Mouse (Mus musculus): ENCODE measurements around the gene Slco2a1. TPM values are rescaled to one million over a fixed set of nuclear protein-coding genes. Genes with fewer than 3 reads are reported as not detected.

Gene Slco2a1
- polyA plus RNA-seq, 1 experiment from 2014 or later: 0.44 TPM

GRCm38 (mm10) chr9:102972393-102973050 lies 16.0 kb upstream of the Slco2a1 start:
- no peaks in the 10 kb centered on the region for H3K9me3 ChIP-seq

GRCm38 (mm10) chr9:102975887-102976286 lies 12.6 kb upstream of the Slco2a1 start:
- H3K27ac ChIP-seq: no peak overlapping the region
- peaks cover 27% of the 10 kb centered on the region for H3K4me1 ChIP-seq (replicated peaks)
- H3K4me3 ChIP-seq: no peak overlapping the region
- 86% methylated on average over 2 of the region's 2 CpGs for WGBS
- no peaks in the 10 kb centered on the region for H3K36me3 ChIP-seq
- no peaks in the 10 kb centered on the region for H3K9me3 ChIP-seq
- 0 out of 2 replicates have a peak, but pooled peaks cover under 1% of the 10 kb centered on the region for H3K27me3 ChIP-seq (ENCODE audit: insufficient read depth, poor library complexity, severe bottlenecking)
- DNase-seq (ENCODE audit: low spot score): no peak

More at GRCm38 (mm10) chr9:102972393-102973050, 16.0 kb upstream of the Slco2a1 start:
- no peak for DNase-seq (ENCODE audit: low spot score)
- WGBS: 87% methylated on average over 2 of the region's 2 CpGs
- H3K36me3 ChIP-seq: no peaks in the 10 kb centered on the region
- H3K27ac ChIP-seq: no peak overlapping the region
- no peaks in the 10 kb centered on the region for H3K27me3 ChIP-seq (ENCODE audit: insufficient read depth, poor library complexity, severe bottlenecking)
- H3K4me3 ChIP-seq: no peak overlapping the region
- H3K4me1 ChIP-seq (replicated peaks): peaks cover 18% of the 10 kb centered on the region

- no peak overlapping the region for H3K27ac ChIP-seq
- DNase-seq (ENCODE audit: low spot score): no peak
- no peaks in the 10 kb centered on the region for H3K9me3 ChIP-seq
- H3K27me3 ChIP-seq (ENCODE audit: insufficient read depth, poor library complexity, severe bottlenecking): 0 out of 2 replicates have a peak, but pooled peaks cover 3% of the 10 kb centered on the region
- no peak overlapping the region for H3K4me3 ChIP-seq
- H3K36me3 ChIP-seq: no peaks in the 10 kb centered on the region
- H3K4me1 ChIP-seq (replicated peaks): peaks cover 27% of the 10 kb centered on the region
- 86% methylated on average over 1 of the region's 1 CpGs for WGBS
These were observed 11.4 kb upstream of the Slco2a1 start for GRCm38 (mm10) chr9:102977090-102977489.

DNA sequence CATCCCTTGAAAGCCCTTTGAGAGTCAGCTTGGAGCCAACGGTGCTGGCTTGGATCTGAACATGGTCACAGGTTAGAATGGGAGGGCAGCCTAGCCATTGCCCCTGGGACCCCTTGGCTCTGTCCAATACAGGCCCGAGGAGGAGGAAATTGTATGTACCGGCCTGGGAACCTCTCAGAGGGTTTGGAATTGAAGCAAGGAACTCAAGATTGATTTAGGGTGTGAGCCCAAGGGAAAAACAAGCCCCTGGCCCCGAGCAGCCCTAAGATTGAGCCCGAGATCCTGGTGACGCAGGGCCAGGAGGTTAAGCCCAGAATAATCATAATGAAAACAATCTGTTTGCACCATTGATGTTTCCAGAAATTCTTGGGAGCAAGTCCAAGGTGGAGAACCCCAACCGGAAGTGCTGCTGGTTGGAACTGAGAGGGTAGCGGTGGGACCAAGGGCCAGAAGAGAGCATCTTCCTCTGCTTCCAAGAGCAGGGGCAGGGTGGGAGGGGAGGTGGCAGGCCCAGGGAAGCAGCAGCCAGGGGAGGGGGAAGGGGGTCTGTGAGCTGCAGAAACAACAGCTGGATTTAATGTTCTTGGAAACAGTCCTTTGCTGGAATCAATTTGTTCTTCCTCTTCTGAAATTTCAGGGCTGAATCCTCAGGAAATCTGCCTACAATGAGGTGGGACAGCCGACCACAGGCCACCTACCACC lies 10.6 kb upstream of the Slco2a1 start:
- DNase-seq (ENCODE audit: low spot score): peak; percentile 27
- H3K4me3 ChIP-seq: no peak overlapping the region
- H3K36me3 ChIP-seq: no peaks in the 10 kb centered on the region
- H3K4me1 ChIP-seq (replicated peaks): peaks cover 27% of the 10 kb centered on the region
- H3K27ac ChIP-seq: no peak overlapping the region
- H3K27me3 ChIP-seq (ENCODE audit: insufficient read depth, poor library complexity, severe bottlenecking): 0 out of 2 replicates have a peak, but pooled peaks cover 3% of the 10 kb centered on the region
- WGBS: 65% methylated on average over 9 of the region's 9 CpGs
- no peaks in the 10 kb centered on the region for H3K9me3 ChIP-seq

DNA sequence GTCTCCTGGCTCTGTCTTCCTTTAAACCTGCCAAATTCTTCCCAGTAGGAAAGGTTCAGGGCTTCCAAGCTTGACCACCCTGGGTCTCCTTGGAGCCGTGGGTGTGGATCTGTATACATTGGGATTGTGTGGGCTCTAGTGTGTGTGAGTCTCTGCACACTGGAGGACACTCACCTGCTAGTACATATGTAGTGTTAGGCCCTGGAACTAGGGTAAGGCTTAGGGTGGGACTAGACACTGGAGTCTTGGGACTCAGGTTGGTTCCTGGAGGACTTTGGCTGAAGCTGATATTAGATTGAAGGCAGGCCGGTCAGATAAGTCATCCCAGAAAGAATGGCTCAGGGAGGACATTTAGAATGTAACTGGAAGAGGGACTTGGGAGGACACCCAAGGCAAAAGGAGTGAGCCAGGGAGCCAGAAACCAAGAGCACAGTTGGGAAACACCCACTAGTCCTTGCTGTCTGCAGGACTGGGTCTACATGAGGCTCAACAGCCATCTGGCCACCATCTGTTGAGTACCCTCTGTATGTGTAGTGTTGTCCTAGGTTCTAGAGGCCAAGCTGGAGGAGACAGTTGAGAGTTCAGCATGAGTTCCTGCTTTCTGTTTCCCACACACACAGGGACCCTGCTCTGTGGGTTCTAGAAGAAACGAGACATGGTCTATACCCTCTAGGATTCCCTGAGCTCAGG lies 9.4 kb upstream of the Slco2a1 start:
- 0 out of 2 replicates have a peak, but pooled peaks cover 3% of the 10 kb centered on the region for H3K27me3 ChIP-seq (ENCODE audit: insufficient read depth, poor library complexity, severe bottlenecking)
- 87% methylated on average over 3 of the region's 3 CpGs for WGBS
- no peak overlapping the region for H3K4me3 ChIP-seq
- H3K27ac ChIP-seq: no peak overlapping the region
- no peaks in the 10 kb centered on the region for H3K9me3 ChIP-seq
- no peak for DNase-seq (ENCODE audit: low spot score)
- no peaks in the 10 kb centered on the region for H3K36me3 ChIP-seq
- H3K4me1 ChIP-seq (replicated peaks): peaks cover 24% of the 10 kb centered on the region

GRCm38 (mm10) chr9:102979956-102980355 lies 8.6 kb upstream of the Slco2a1 start:
- no peak for DNase-seq (ENCODE audit: low spot score)

DNA sequence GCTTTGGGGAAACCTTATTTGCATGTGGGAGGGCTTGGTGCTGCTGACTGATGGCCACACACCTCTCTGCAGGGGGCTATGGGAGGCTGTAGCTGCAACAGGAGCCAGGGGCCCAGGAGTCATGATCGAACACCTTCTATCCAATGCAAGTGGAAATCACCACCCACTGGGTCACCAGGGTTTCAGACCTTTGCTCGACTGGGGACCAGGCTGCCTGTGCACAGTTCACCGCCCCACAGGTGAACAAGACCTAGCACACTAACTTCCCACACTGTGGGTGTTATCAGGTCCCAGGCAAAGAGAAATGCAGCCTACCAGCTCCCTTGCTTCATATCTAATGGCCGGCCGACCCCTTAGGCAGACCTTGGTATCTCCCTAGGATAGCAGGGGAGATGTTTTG lies 8.1 kb upstream of the Slco2a1 start:
- no peak overlapping the region for H3K27ac ChIP-seq
- H3K4me3 ChIP-seq: no peak overlapping the region
- WGBS: 87% methylated on average over 5 of the region's 5 CpGs
- no peaks in the 10 kb centered on the region for H3K9me3 ChIP-seq
- H3K27me3 ChIP-seq (ENCODE audit: insufficient read depth, poor library complexity, severe bottlenecking): 0 out of 2 replicates have a peak, but pooled peaks cover 3% of the 10 kb centered on the region
- DNase-seq (ENCODE audit: low spot score): no peak
- H3K4me1 ChIP-seq (replicated peaks): peaks cover 25% of the 10 kb centered on the region
- H3K36me3 ChIP-seq: no peaks in the 10 kb centered on the region

More at GRCm38 (mm10) chr9:102979956-102980355, 8.6 kb upstream of the Slco2a1 start:
- Histone ChIP-seq H3K27me3 (ENCODE audit: insufficient read depth, poor library complexity, severe bottlenecking) (0 out of 2 replicates have a peak, but pooled peaks cover 3% of the 10 kb centered on the region), H3K36me3 (no peaks in the 10 kb centered on the region), H3K4me3 (no peak overlapping the region), H3K27ac (no peak overlapping the region), H3K9me3 (no peaks in the 10 kb centered on the region), H3K4me1 (replicated peaks) (peaks cover 24% of the 10 kb centered on the region)
- 54% methylated on average over 10 of the region's 10 CpGs for WGBS

DNA sequence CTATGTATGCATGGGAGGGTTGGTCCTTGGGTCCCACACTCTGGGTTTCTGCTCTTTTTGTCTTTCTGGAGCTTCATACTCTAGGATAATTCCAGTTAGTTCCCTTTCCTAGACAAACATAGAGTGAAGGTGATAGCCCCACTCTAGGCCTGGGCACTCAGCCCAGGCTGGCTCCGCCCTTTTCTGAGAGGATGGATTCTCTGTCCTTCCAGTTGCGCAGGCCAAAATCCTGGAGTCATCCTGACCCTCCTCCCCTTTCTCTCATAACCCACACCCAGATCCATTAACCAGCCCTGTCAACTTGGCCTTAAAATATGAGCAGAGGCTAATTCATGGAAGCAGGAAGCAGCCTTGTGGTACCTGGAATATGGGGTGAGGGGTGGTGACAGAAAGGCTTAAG lies 6.7 kb upstream of the Slco2a1 start:
- H3K27me3 ChIP-seq (ENCODE audit: insufficient read depth, poor library complexity, severe bottlenecking): 0 out of 2 replicates have a peak, but pooled peaks cover 3% of the 10 kb centered on the region
- no peaks in the 10 kb centered on the region for H3K9me3 ChIP-seq
- DNase-seq (ENCODE audit: low spot score): no peak
- H3K4me1 ChIP-seq (replicated peaks): peaks cover 19% of the 10 kb centered on the region; the same call in 1 of the 2 replicates
- no peaks in the 10 kb centered on the region for H3K36me3 ChIP-seq
- 95% methylated on average over 2 of the region's 2 CpGs for WGBS
- H3K4me3 ChIP-seq: no peak overlapping the region
- no peak overlapping the region for H3K27ac ChIP-seq

GRCm38 (mm10) chr9:102982376-102982775 lies 6.1 kb upstream of the Slco2a1 start:
- Histone ChIP-seq H3K4me3 (no peak overlapping the region), H3K4me1 (replicated peaks) (peaks cover 17% of the 10 kb centered on the region; the same call in 1 of the 2 replicates), H3K36me3 (no peaks in the 10 kb centered on the region), H3K27ac (no peak overlapping the region), H3K27me3 (ENCODE audit: insufficient read depth, poor library complexity, severe bottlenecking) (0 out of 2 replicates have a peak, but pooled peaks cover 3% of the 10 kb centered on the region), H3K9me3 (no peaks in the 10 kb centered on the region)
- no peak for DNase-seq (ENCODE audit: low spot score)
- WGBS: 79% methylated on average over 3 of the region's 3 CpGs

GRCm38 (mm10) chr9:102985111-102985510 lies 3.4 kb upstream of the Slco2a1 start:
- 63% methylated on average over 1 of the region's 1 CpGs for WGBS
- H3K27ac ChIP-seq: 0 out of 2 replicates have a peak overlapping the region, but pooled peaks have one; percentile 8

GRCm38 (mm10) chr9:102985939-102986338 lies 2.6 kb upstream of the Slco2a1 start:
- no peak overlapping the region for H3K4me3 ChIP-seq
- no peaks in the 10 kb centered on the region for H3K9me3 ChIP-seq
- no peak overlapping the region for H3K27ac ChIP-seq
- H3K27me3 ChIP-seq (ENCODE audit: insufficient read depth, poor library complexity, severe bottlenecking): 0 out of 2 replicates have a peak, but pooled peaks cover 2% of the 10 kb centered on the region
- DNase-seq (ENCODE audit: low spot score): no peak
- no peaks in the 10 kb centered on the region for H3K36me3 ChIP-seq
- H3K4me1 ChIP-seq (replicated peaks): peaks cover 29% of the 10 kb centered on the region
- 64% methylated on average over 4 of the region's 4 CpGs for WGBS

More at GRCm38 (mm10) chr9:102985111-102985510, 3.4 kb upstream of the Slco2a1 start:
- Histone ChIP-seq H3K4me1 (replicated peaks) (peaks cover 21% of the 10 kb centered on the region), H3K9me3 (no peaks in the 10 kb centered on the region), H3K36me3 (no peaks in the 10 kb centered on the region), H3K27me3 (ENCODE audit: insufficient read depth, poor library complexity, severe bottlenecking) (0 out of 2 replicates have a peak, but pooled peaks cover 3% of the 10 kb centered on the region), H3K4me3 (no peak overlapping the region)
- DNase-seq (ENCODE audit: low spot score): no peak

GRCm38 (mm10) chr9:102990306-102991133 lies 2.0 kb downstream of the Slco2a1 start:
- Histone ChIP-seq H3K9me3 (no peaks in the 10 kb centered on the region), H3K27me3 (ENCODE audit: insufficient read depth, poor library complexity, severe bottlenecking) (no peaks in the 10 kb centered on the region), H3K4me1 (replicated peaks) (peaks cover 48% of the 10 kb centered on the region), H3K4me3 (no peak overlapping the region), H3K27ac (peak overlapping the region; percentile 17; the same call in 1 of the 2 replicates), H3K36me3 (no peaks in the 10 kb centered on the region)
- DNase-seq (ENCODE audit: low spot score): no peak
- 58% methylated on average over 6 of the region's 6 CpGs for WGBS

Measured in hindbrain, embryonic 10.5 days (tissue).